Mouse (Mus musculus) T-helper 2 cell (primary cell): ENCODE measurements at regions not wholly inside any gene's neighbourhood (a gene's known extent, or its start where the extent isn't known, plus 50 kb on each side); places are given as distances from the start of the nearest gene placed in this dataset.

Source experiments
- in situ Hi-C: fragments of 300-600 bp; cut with MboI, MseI; formaldehyde crosslinking; loops from one replicate; pipeline ENCODE4 v1.15.1; 2025; ENCODE audit warnings: high pct_unique_total_duplicates

- in situ Hi-C loops = loop anchor here (10.0 kb wide), 1 partner anchor 1135 kb away; no protein-coding TSS in a partner anchor
Observed at GRCm38 (mm10) chr2:92799770-92800169, 115.1 kb upstream of the Syt13 start.

GRCm38 (mm10) chr2:92800667-92801066 lies 114.2 kb upstream of the Syt13 start:
- in situ Hi-C loops = no loop called here

GRCm38 (mm10) chr2:92804916-92805315 lies 110.0 kb upstream of the Syt13 start:
- in situ Hi-C loops = no loop called here

GRCm38 (mm10) chr2:92805761-92806160 lies 109.1 kb upstream of the Syt13 start:
- in situ Hi-C loops = no loop called here

GRCm38 (mm10) chr2:92806481-92807195 lies 108.3 kb upstream of the Syt13 start:
- in situ Hi-C loops = no loop called here

GRCm38 (mm10) chr2:92807404-92807803 lies 107.5 kb upstream of the Syt13 start:
- in situ Hi-C loops = no loop called here

- in situ Hi-C loops = no loop called here
Observed at GRCm38 (mm10) chr2:92808121-92808520, 106.8 kb upstream of the Syt13 start.

GRCm38 (mm10) chr2:92809226-92809625 lies 105.7 kb upstream of the Syt13 start:
- in situ Hi-C loops = no loop called here

GRCm38 (mm10) chr2:92809681-92810323 lies 105.1 kb upstream of the Syt13 start:
- in situ Hi-C loops = loop anchor here (5.0 kb wide), 1 partner anchor 203 kb away; no protein-coding TSS in a partner anchor

- in situ Hi-C loops = loop anchor here (5.0 kb wide), 1 partner anchor 204 kb away; no protein-coding TSS in a partner anchor
Observed at GRCm38 (mm10) chr2:92810956-92811355, 103.9 kb upstream of the Syt13 start.

- in situ Hi-C loops = loop anchor here (5.0 kb wide), 1 partner anchor 206 kb away; no protein-coding TSS in a partner anchor
Observed at GRCm38 (mm10) chr2:92813028-92813427, 101.9 kb upstream of the Syt13 start.

GRCm38 (mm10) chr2:92819586-92819985 lies 95.3 kb upstream of the Syt13 start:
- in situ Hi-C loops = no loop called here

- in situ Hi-C loops = loop anchor here (10.0 kb wide), 1 partner anchor 560 kb away; no protein-coding TSS in a partner anchor
Observed at GRCm38 (mm10) chr2:92824325-92824724, 90.6 kb upstream of the Syt13 start.

GRCm38 (mm10) chr2:92825395-92825794 lies 89.5 kb upstream of the Syt13 start:
- in situ Hi-C loops = loop anchor here (10.0 kb wide), 1 partner anchor 559 kb away; no protein-coding TSS in a partner anchor

GRCm38 (mm10) chr2:92830134-92830533 lies 84.8 kb upstream of the Syt13 start:
- in situ Hi-C loops = no loop called here

GRCm38 (mm10) chr2:92831784-92832183 lies 83.1 kb upstream of the Syt13 start:
- in situ Hi-C loops = no loop called here

- in situ Hi-C loops = no loop called here
Observed at GRCm38 (mm10) chr2:92836203-92836602, 78.7 kb upstream of the Syt13 start.

GRCm38 (mm10) chr2:92838012-92838411 lies 76.9 kb upstream of the Syt13 start:
- in situ Hi-C loops = no loop called here

- in situ Hi-C loops = no loop called here
Observed at GRCm38 (mm10) chr2:92840009-92840408, 74.9 kb upstream of the Syt13 start.

GRCm38 (mm10) chr2:92841626-92842025 lies 73.3 kb upstream of the Syt13 start:
- in situ Hi-C loops = no loop called here

GRCm38 (mm10) chr2:92845061-92845769 lies 69.7 kb upstream of the Syt13 start:
- in situ Hi-C loops = no loop called here

GRCm38 (mm10) chr2:92848962-92849361 lies 65.9 kb upstream of the Syt13 start:
- in situ Hi-C loops = no loop called here
